Mouse (Mus musculus) spleen, adult 2 months (tissue): Measurements from ENCODE around the gene Hprt. TPM values are rescaled to one million over a fixed set of nuclear protein-coding genes. Genes with fewer than 3 reads are reported as not detected.

Experiments used
- DNase-seq, 2 experiments: peaks; one replicate each; pipeline versions ENCODE4 v3.0.0 to v3.0.0-alpha.2; 2012 to 2021; ENCODE audit warnings: low spot score in 2 of 2, low read depth in 1 of 2
- H3K27ac ChIP-seq: fragments of 200-500 bp; 2 replicates; pipeline ENCODE4 v1.5.1; 2012; ENCODE audit warnings: low read length, inconsistent platforms; ENCODE audit not compliant: insufficient read depth
- H3K27me3 ChIP-seq: fragments of 200-500 bp; 2 replicates; pipeline ENCODE4 v1.6.1; 2012; ENCODE audit warnings: mild to moderate bottlenecking, moderate library complexity, low read length, inconsistent platforms; ENCODE audit not compliant: control insufficient read depth, insufficient read depth
- H3K36me3 ChIP-seq: fragments of 200-500 bp; 2 replicates; pipeline ENCODE4 v1.6.1; 2012; ENCODE audit warnings: mild to moderate bottlenecking, low read length, inconsistent platforms; ENCODE audit not compliant: control insufficient read depth, insufficient read depth
- H3K4me1 ChIP-seq: fragments of 200-500 bp; 2 replicates; pipeline ENCODE4 v1.6.1; 2011; ENCODE audit warnings: inconsistent platforms; ENCODE audit not compliant: control insufficient read depth, insufficient read depth, insufficient read length
- H3K4me3 ChIP-seq: fragments of 200-500 bp; 2 replicates; pipeline ENCODE4 v1.5.1; 2011; ENCODE audit warnings: mild to moderate bottlenecking, inconsistent platforms; ENCODE audit not compliant: insufficient read depth, insufficient read length; ENCODE audit errors: extremely low read depth
- CTCF ChIP-seq: fragments of 200-500 bp; IDR thresholded peaks from 2 replicates; pipeline ENCODE4 v1.5.1; 2011; ENCODE audit warnings: mild to moderate bottlenecking, inconsistent platforms; ENCODE audit not compliant: insufficient read depth, insufficient read length, insufficient replicate concordance; ENCODE audit errors: extremely low read depth
- POLR2A ChIP-seq: fragments of 200-500 bp; IDR thresholded peaks from 2 replicates; pipeline ENCODE4 v1.6.1; 2011; ENCODE audit warnings: low read depth, low read length, inconsistent platforms
- WGBS: fragments of 180-500 bp; shearing (Covaris S2); methylation state at CpG from one replicate; pipeline ENCODE4 v1.1.7; 2018; 5-methylcytosine and 5-hydroxymethylcytosine counted together
- polyA plus RNA-seq: library from polyadenylated mRNA; depleted of rRNA; stranded (reverse); fragments of >200 nt; gene quantifications from 2 replicates; pipeline ENCODE4 v1.2.3, GENCODE M21; 2012

Hprt gene
- polyA plus RNA-seq, 1 experiment, result 6.1 TPM

DNA sequence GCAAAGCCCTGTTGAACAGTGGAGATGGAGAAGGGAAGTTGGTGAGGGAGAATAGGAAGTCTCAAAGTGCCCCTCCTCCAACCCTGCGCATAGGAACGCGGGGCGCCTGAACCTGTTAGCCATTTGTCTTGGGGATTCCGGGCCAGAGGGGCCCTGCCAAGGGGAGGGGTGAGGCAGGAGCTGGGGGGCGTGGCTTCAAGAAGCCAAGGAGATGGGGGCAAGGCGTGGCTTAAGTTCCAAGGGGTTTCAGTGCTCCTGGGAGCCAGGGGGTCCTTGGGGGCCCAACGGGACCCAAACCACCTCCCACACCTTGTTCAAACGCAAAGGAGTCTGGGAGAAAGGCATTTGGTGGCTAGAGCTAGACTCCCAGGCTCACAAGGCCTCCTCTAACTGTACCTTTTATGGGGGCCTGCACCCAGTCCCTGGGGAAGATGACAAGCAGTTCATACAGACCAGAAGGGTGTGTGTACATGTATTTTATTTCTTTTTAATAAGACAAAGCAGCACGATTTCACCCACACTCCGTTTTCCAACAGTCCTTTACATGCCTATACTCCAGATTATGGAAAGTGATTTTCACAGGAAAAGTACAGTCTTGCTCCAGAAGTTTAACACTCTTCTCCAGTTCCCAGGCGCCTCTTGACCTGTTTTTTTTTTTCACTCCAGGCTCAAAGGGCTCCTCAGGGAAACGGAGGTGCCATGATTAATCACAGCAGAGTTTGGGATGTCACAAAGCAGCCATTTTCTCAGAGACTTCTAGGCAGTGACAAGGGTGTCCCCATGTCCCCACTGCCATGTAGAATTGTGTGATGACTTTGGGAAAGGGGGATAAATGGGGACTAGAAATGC, 64.9 kb downstream of the Hprt start:
- Histone ChIP-seq H3K27me3 (no peaks in the 10 kb centered on the region), H3K4me3 (no peak overlapping the region), H3K36me3 (no peaks in the 10 kb centered on the region), H3K4me1 (no peaks in the 10 kb centered on the region; the same call in 1 of the 2 replicates), H3K27ac (no peak overlapping the region)
- TF ChIP-seq POLR2A, result no peak
- TF ChIP-seq CTCF, result no peak
- WGBS, result 37% methylated on average over 13 of the region's 13 CpGs
- no peak for DNase-seq

DNA sequence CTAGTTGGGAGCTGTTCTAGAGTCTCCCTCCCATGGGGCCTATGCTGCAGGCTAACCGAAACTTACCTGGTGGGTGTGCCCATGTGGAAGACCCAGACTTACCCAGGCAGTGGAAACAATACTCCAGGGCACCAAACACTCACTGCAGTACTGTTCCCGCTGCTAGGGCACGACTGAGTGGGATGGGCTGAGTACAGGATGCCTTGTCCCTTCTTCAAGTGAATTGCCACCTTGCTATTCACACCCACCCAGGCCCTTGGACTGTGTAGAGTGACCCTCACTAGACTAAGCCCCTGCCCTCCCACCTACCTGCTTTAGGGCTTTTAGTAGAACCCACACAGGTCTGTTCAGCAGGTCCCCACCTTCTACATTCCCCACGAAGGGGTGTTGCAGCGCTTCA, 65.9 kb downstream of the Hprt start:
- Histone ChIP-seq H3K27me3 (0 out of 2 replicates have a peak, but pooled peaks cover 3% of the 10 kb centered on the region), H3K36me3 (no peaks in the 10 kb centered on the region), H3K4me3 (no peak overlapping the region), H3K4me1 (no peaks in the 10 kb centered on the region; the same call in 1 of the 2 replicates), H3K27ac (no peak overlapping the region)
- no peak for DNase-seq
- WGBS, result 70% methylated on average over 5 of the region's 5 CpGs
- TF ChIP-seq POLR2A (no peak), CTCF (no peak)

DNA sequence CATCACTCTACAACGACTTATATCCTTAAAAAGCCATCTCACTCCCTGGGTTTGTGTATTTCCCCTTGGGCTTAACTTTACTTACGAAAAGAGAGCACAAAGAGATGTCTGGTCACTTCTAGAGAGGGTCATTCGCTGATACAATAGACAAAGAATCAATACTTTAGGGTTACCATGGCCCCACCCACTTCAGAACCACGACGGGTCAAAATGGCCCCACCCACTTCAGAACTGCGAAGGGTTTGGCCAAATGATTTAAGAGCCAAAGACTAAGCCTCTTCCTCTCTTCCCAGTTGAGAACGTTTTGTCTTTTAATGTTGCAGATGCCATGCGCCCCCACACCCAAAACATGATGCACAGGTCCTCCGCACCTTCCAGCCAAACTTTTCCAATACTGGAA, 67.8 kb downstream of the Hprt start:
- Histone ChIP-seq H3K27me3 (0 out of 2 replicates have a peak, but pooled peaks cover 3% of the 10 kb centered on the region), H3K4me1 (no peaks in the 10 kb centered on the region; the same call in 1 of the 2 replicates), H3K4me3 (peak overlapping the region; percentile 23; the same call in 1 of the 2 replicates), H3K27ac (no peak overlapping the region), H3K36me3 (no peaks in the 10 kb centered on the region)
- 27% methylated on average over 9 of the region's 9 CpGs for WGBS
- DNase-seq, result no peak
- TF ChIP-seq CTCF (no peak), POLR2A (no peak)

DNA sequence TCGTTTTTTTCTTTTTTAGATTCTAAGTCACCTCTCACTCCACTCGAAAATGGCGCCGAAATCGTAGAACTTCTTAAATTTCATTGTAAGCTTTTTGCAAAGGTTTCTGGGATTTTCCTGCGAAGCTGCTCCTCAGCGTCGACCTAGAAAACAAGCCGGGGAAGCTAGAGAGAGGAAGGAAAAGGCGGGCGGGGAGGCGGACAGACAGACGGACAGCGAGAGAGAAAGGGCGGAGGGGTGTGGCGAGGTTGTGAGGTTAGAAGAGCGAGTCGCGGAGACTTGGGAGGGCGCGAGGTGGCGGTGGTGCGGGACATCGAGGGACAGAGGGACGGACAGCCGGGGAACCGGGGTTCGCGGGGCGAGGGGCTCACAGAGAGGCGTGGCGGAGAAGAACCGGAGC, 68.7 kb downstream of the Hprt start:
- 27% methylated on average over 33 of the region's 33 CpGs for WGBS
- Histone ChIP-seq H3K36me3 (no peaks in the 10 kb centered on the region), H3K27me3 (0 out of 2 replicates have a peak, but pooled peaks cover 3% of the 10 kb centered on the region), H3K4me3 (peak overlapping the region; percentile 76), H3K4me1 (no peaks in the 10 kb centered on the region; the same call in 1 of the 2 replicates), H3K27ac (peak overlapping the region; percentile 62)
- TF ChIP-seq CTCF (no peak), POLR2A (no peak)
- DNase-seq, result peak in 1 of 2 experiments; percentile 22

DNA sequence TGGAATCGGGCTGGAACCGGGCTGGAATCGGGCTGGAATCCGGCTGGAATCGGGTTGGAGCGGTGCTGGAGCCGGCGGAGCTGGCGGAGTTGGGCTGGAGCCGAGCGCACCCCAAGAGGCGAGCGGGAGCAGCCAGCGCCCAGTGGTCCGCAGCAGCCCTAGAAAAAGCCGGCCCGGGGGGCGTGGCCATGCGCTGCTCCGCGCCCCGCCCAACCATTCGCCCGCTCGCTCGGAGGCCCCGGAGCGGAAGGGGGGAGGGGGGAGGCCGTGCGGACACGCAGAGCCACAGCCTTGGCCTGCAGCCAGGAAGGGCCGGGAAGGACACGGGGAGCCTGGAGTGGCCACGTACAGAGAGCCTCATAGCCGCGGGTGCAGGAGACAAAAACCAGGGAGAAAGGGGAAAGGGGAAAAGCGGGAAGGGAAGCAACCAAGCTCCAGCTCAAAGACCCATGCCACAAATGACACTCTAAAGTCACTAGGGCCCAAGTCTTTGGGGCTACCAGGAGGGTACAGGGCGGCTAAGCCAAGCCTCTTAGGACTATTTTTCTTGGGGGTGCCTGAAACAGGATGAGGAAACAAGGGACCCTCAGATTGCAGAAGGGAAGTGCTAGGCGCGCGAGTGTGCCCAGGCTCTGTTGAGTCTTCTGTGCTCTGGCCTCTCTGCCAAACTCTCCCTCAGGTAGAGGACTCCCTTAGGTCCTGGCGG, 69.3 kb downstream of the Hprt start:
- Histone ChIP-seq H3K27ac (peak overlapping the region; percentile 62), H3K36me3 (no peaks in the 10 kb centered on the region), H3K27me3 (0 out of 2 replicates have a peak, but pooled peaks cover 3% of the 10 kb centered on the region), H3K4me1 (no peaks in the 10 kb centered on the region; the same call in 1 of the 2 replicates), H3K4me3 (peak overlapping the region; percentile 76)
- TF ChIP-seq CTCF (no peak), POLR2A (no peak)
- WGBS, result 22% methylated on average over 41 of the region's 42 CpGs
- DNase-seq, result peak; percentile 18 to 72

DNA sequence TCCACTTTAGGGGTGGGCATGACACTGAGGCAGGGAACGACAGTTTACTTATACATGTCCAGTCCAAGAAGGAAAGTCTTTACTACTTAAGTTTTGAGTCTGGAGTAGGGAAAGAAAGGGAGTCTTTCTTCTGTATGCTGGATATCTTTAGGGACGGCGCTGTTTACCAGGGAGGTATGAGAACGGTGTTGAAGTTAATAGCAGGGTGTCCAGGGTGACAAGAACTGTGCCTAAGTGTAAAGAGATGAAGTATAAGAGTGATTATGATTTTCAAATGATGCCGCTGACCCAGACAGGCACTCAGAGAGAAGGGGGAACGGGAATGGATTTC, 69.8 kb downstream of the Hprt start:
- no peak overlapping the region for H3K27ac ChIP-seq

More for the DNA sequence above, 69.8 kb downstream of the Hprt start:
- H3K4me1 ChIP-seq, result no peaks in the 10 kb centered on the region; the same call in 1 of the 2 replicates
- WGBS, result 44% methylated on average over 6 of the region's 6 CpGs
- peak overlapping the region; percentile 76; the same call in 1 of the 2 replicates for H3K4me3 ChIP-seq
- no peak for TF ChIP-seq POLR2A
- TF ChIP-seq CTCF, result no peak
- no peaks in the 10 kb centered on the region for H3K36me3 ChIP-seq
- H3K27me3 ChIP-seq, result 0 out of 2 replicates have a peak, but pooled peaks cover 3% of the 10 kb centered on the region
- no peak for DNase-seq
